Mouse (Mus musculus) left cerebral cortex, adult 9 months (tissue): ENCODE results near the gene Cadm1.

Source experiments
- DNase-seq, 2 experiments: peaks; one replicate each; pipeline ENCODE4 v3.0.0; 2022; ENCODE audit warnings: low spot score in 2 of 2

Cadm1 gene

DNA sequence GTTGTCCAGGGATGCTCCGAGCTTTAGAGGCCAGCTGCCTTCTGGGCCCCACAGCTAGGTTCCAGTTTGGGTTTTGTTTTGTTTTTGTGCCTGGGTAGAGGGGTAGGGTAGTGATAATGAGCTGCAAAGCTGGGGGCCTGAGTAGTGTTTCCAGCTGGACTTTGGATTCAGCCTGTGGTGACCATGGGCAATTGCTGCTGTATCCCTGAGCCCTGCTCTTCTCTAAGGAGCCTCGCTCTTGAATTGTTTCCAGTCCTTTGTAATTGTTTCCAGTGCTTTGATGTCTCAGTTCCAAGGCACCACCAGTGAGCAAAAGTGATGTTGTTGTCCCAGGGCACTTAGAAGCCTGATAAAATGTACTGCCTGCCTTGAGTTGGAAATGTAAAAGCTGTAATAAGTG is 331.8 kb downstream of the Cadm1 start:
- DNase-seq: no peak

GRCm38 (mm10) chr9:47866001-47866400 is 336.0 kb downstream of the Cadm1 start:
- DNase-seq: no peak

DNA sequence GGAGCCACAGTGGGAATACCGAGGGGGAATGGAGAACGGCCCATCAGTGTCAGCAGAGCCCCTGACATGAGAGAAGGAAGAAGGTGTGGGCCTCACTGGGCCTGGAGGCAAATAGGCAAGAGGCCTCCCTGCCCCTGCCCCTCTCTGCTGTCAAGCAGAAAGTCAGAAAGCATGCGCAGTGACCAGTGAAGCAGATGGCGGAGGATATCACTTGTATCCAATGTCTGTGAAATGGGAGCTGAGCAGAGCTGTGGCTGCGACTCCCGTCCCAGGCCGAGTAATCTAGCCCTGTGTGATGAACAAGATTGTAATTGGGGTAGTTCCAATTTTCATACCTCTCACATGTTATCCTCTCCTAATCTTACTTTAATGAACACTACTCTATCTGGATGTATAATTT is 337.5 kb downstream of the Cadm1 start:
- no peak for DNase-seq

GRCm38 (mm10) chr9:47869661-47870060 is 339.7 kb downstream of the Cadm1 start:
- DNase-seq: no peak

GRCm38 (mm10) chr9:47876557-47877206 is 346.7 kb downstream of the Cadm1 start:
- no peak for DNase-seq

GRCm38 (mm10) chr9:47880171-47880570 is 350.2 kb downstream of the Cadm1 start:
- no peak for DNase-seq

GRCm38 (mm10) chr9:47882372-47882771 is 352.4 kb downstream of the Cadm1 start:
- DNase-seq: no peak

GRCm38 (mm10) chr9:47891721-47892120 is 361.7 kb downstream of the Cadm1 start:
- no peak for DNase-seq

DNA sequence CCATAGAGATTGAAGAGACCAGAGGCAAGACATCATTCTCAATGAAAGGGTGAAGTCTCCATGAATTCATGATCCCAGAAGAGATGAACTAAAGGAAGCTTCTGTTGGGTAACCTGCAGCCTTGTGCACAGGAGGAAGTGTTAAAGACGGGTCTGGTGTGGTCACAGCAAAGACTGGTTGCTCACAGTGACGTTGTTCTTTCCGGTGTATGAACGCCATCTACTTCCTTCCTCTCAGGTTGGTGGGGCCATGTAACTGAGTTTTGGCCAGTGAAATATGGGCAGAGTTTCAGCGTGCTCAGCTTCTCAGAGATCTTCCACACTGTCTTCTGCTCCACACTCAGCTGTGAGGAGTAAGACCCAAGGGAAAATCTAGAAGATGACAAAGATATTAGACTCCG is 363.0 kb downstream of the Cadm1 start:
- no peak for DNase-seq

DNA sequence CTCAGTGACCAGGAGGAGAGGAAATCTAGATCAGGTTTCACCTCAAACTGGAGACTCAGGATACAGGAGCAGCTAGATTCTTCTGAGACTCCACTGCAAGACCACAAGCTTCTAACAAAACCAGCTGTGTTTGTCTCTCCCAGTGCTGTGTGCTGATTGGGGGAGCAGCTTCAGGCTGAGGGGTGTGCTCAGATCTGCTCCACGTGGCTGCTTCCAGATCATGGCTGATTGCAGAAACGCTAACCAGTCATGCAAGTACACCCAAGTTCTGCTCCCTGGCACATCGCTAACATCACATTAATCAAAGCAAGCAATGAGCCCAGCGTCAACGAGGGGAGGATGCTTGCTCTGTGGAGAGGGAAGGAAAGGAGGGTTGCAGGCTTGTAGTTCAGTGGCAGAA is 364.1 kb downstream of the Cadm1 start:
- no peak for DNase-seq

DNA sequence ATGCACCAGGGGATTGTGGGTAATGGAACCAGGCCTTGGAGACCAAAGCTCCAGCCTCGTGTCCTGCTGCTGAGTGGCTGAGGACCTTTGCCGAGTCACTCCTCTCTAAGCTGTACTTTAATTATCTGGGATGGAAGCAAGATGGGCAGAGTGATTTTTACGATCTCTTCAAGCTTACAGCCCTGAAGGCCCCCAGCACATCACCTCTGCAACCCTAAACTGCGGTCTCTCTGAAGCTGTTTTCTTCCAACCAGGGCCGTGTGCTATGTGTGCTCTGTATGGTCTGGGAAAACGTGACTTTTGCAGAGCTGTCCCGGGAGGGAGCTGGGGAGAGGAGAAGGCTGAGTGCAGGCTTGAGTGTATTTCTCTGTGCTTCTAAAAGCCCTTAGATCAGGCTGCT is 364.7 kb downstream of the Cadm1 start:
- DNase-seq: no peak

GRCm38 (mm10) chr9:47895121-47895520 is 365.1 kb downstream of the Cadm1 start:
- no peak for DNase-seq

GRCm38 (mm10) chr9:47900734-47901133 is 370.8 kb downstream of the Cadm1 start:
- no peak for DNase-seq

DNA sequence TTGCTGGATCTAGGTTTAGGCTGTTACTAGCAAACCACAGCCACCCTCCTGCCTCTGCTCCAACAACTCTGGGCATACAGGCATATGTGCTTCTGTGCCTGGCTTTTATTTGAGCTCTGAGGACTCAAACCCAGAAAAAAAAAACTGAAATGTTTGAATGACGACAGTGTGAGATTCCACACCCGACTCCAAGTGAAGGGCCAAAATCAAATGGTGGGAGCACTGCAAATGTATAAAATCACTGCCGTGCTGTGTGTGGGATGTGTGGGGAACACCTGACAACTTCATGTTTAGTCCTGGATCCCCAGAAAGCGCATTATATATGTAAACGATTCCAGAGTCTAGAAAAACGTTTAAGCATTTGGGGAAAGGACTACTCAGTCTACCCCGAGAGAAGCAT is 373.7 kb downstream of the Cadm1 start:
- DNase-seq: peak in 1 of 2 experiments; percentile 38

DNA sequence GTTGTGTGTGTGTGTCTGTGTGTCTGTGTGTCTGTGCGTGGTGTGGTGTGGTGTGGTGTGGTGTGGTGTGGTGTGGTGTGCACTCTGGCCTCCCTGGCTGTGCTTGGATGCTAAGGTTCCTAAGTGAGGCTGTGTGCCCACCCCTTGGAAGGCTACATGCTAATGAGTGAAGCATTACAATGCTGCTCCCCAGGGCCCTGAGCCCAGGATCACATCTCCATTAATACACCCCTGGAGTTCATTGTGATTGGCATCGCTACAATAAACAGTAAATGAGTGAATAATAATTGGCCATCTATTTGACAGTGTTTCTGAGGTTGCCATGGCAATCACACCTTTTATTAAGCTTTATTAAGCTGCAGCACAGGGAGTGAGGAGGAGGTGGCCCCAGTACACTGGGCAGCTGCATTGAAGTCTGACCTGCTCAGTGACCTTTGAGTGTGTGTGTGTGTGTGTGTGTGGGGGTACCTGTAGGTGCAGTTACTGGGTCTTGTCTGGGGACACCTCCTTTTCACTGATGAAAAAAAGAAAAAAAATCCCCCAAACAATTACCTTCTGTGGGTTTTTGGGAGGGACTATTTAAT is 374.5 kb downstream of the Cadm1 start:
- DNase-seq: no peak

GRCm38 (mm10) chr9:47906521-47906920 is 376.5 kb downstream of the Cadm1 start:
- DNase-seq: no peak
